In the genomic region with DNA sequence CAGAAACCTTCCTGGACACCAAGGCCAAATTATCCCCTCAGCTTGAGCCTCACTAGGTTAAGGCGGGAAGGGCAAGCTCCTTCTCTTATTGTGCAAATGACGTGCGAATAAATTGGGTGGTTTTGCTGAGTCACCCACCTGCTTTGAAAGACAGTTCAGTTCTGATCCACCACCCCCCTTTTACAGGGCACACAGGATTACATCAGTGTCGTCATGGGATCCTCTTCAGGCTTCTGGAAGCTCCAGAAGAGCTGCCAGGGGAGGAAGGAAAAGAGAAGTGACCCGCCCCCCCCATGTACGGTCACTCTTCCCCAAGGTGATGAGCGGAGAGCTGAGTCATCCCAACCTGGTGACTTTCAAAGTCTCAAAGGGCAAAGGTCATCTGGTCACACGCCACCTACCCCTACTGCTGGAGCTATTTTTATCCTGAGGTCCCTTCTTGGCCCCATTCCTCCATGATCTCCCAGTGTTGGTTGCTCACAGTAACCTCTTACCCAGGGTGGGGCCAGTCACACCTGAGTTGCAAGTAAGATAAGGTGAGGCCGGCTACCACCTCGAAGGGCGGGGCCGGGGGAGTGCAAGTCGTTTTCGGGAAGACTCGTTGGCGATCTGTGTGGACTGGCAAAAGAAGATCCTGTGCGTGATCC, we compare ENCODE assay signal across 17 mouse cellular contexts. TPM values are rescaled to one million over a fixed set of nuclear protein-coding genes. Genes with fewer than 3 reads are reported as not detected.
DNase-seq lines count a peak whose midpoint lies in the region; ATAC-seq and TF ChIP-seq lines count a peak whose summit lies in the region.
"Had no signal": no experiment of that assay in that cellular context is flagged by ENCODE, and none has a peak within 500 bp of the region (broad histone marks: within the 10 kb centered on the region; RNA-seq: fewer than 3 reads in every experiment).

No protein-coding gene starts in this region.

- WGBS in liver, embryonic 11.5 days: 71% methylated on average over 17 of the region's 17 CpGs

- no peaks in the 10 kb centered on the region for H3K27me3 ChIP-seq in liver, embryonic 11.5 days (replicated peaks; ENCODE audit: control insufficient read depth, insufficient read depth, low read length)
- H3K27me3 ChIP-seq: embryonic facial prominence, embryonic 13.5 days; hindbrain, embryonic 15.5 days; lung, embryonic 15.5 days had no signal

- H3K4me2 ChIP-seq in liver, embryonic 11.5 days: no peak overlapping the region
- H3K4me2 ChIP-seq: embryonic facial prominence, embryonic 13.5 days; forebrain, embryonic 12.5 days; hindbrain, embryonic 15.5 days; lung, embryonic 15.5 days had no signal

- peak; percentile 35 for ATAC-seq in megakaryocyte progenitor cell, adult 5-6 weeks (replicated peaks; ENCODE audit: poor library complexity)
- no peak for ATAC-seq in liver, embryonic 11.5 days (replicated peaks; ENCODE audit: low FRiP score)

- no peaks in the 10 kb centered on the region for H3K9me3 ChIP-seq in liver, embryonic 11.5 days (ENCODE audit: control insufficient read depth, low read length)
- H3K9me3 ChIP-seq: embryonic facial prominence, embryonic 13.5 days; forebrain, embryonic 12.5 days; hindbrain, embryonic 15.5 days; lung, embryonic 15.5 days; megakaryocyte, embryonic 14.5 days had no signal

- TF ChIP-seq CTCF in layer of hippocampus, adult 2 months (conservative IDR thresholded peaks at IDR 0.05): no peak

- DNase-seq in cerebellum, adult 9-11 months: peak; percentile 60
- DNase-seq in cerebellum, adult 8-10 months: no peak
- DNase-seq in 3T3-L1 (ENCODE audit: low read depth, low spot score) (peak; percentile 20), WW6 (ENCODE audit: low read depth, low spot score) (peak; percentile 56)
- DNase-seq in liver, embryonic 11.5 days (ENCODE audit: low spot score): no peak
- DNase-seq in layer of hippocampus, adult 2 months (ENCODE audit: low spot score in 2 of 2): no peak
- DNase-seq in ovary, postnatal 36 days (ENCODE audit: low spot score): no peak
- DNase-seq: cerebellum, postnatal 36 days; heart, postnatal 10 days; liver; thymus, adult 18-20 months had no signal

- H3K36me3 ChIP-seq in liver, embryonic 11.5 days (ENCODE audit: control insufficient read depth, insufficient read depth, low read length): no peaks in the 10 kb centered on the region
- H3K36me3 ChIP-seq: embryonic facial prominence, embryonic 13.5 days; forebrain, embryonic 12.5 days; hindbrain, embryonic 15.5 days; lung, embryonic 15.5 days had no signal

- no peak overlapping the region for H3K9ac ChIP-seq in liver, embryonic 11.5 days (ENCODE audit: low read depth, low read length)
- H3K9ac ChIP-seq: embryonic facial prominence, embryonic 13.5 days; forebrain, embryonic 12.5 days; hindbrain, embryonic 15.5 days; lung, embryonic 15.5 days had no signal

- H3K4me1 ChIP-seq in liver, embryonic 11.5 days (replicated peaks; ENCODE audit: control insufficient read depth, insufficient read depth, low read length): peaks cover 5% of the 10 kb centered on the region; the same call in 1 of the 2 replicates
- H3K4me1 ChIP-seq: megakaryocyte, embryonic 14.5 days had no signal

- H3K4me3 ChIP-seq in liver, embryonic 11.5 days (ENCODE audit: low read depth, low read length): no peak overlapping the region
- H3K4me3 ChIP-seq in layer of hippocampus, adult 2 months: no peak overlapping the region
- H3K4me3 ChIP-seq: embryonic facial prominence, embryonic 13.5 days; forebrain, embryonic 12.5 days; hindbrain, embryonic 15.5 days; lung, embryonic 15.5 days; megakaryocyte, embryonic 14.5 days had no signal

- H3K27ac ChIP-seq in liver, embryonic 11.5 days (ENCODE audit: low read depth, low read length): no peak overlapping the region
- no peak overlapping the region for H3K27ac ChIP-seq in layer of hippocampus, adult 2 months
- H3K27ac ChIP-seq: embryonic facial prominence, embryonic 13.5 days; forebrain, embryonic 12.5 days; hindbrain, embryonic 15.5 days; lung, embryonic 15.5 days had no signal

RNA-seq across cellular contexts. Expression of a gene that starts 58.9 kb away (rescaled TPM):
- 83.2 and 83.5 TPM in 2 replicates for total RNA-seq in megakaryocyte progenitor cell, adult 5-6 weeks (2015)
- 32.3 and 42.5 TPM in 2 replicates for total RNA-seq in megakaryocyte progenitor cell, adult 5-6 weeks (2017)
- 53.8 and 54.2 TPM in 2 replicates for polyA plus RNA-seq in liver, embryonic 11.5 days (2014; fragmentation: Nextera tagmentation; extraction: Ambion mirVana)
- 10 to 100 TPM; 39.9 to 40.7 TPM for total RNA-seq in layer of hippocampus, adult 2 months (2021)

Comparison
In these comparisons a context has a peak if more than half of its experiments do, and no peak if none do; other contexts are left out.
1. DNase-seq: peak in cerebellum, adult 9-11 months (single experiment), 3T3-L1 (single experiment) and WW6 (single experiment); none in cerebellum, adult 8-10 months (single experiment), liver, embryonic 11.5 days (single experiment), layer of hippocampus, adult 2 months (0 of 2) and ovary, postnatal 36 days (single experiment).